Mouse (Mus musculus) hindbrain, embryonic 15.5 days (tissue): ENCODE data around the gene Trub1. TPM values are rescaled to one million over a fixed set of nuclear protein-coding genes. Genes with fewer than 3 reads are reported as not detected.

Source experiments
- ATAC-seq: fragments of 200-750 bp; cut with Nextera tagmentation; 2 replicates; pipeline ENCODE4 v1.8.0; 2017; ENCODE audit warnings: low read depth, moderate number of reproducible peaks, moderate TSS enrichment; ENCODE audit not compliant: low FRiP score
- H3K27ac ChIP-seq: fragments of 300-500 bp; sonication (generic); replicated peaks from 2 replicates; pipeline ENCODE4 v1.5.1; 2015; ENCODE audit warnings: mild to moderate bottlenecking, inconsistent platforms
- H3K27me3 ChIP-seq: fragments of 300-500 bp; sonication (generic); 2 replicates; pipeline ENCODE4 v1.6.1; 2015; ENCODE audit warnings: control low read depth, inconsistent platforms
- H3K36me3 ChIP-seq: fragments of 300-500 bp; sonication (generic); 2 replicates; pipeline ENCODE4 v1.6.1; 2015; ENCODE audit warnings: control low read depth, inconsistent platforms
- H3K4me1 ChIP-seq: fragments of 300-500 bp; sonication (generic); replicated peaks from 2 replicates; pipeline ENCODE4 v1.6.1; 2015; ENCODE audit warnings: control low read depth, inconsistent platforms
- H3K4me2 ChIP-seq: fragments of 300-500 bp; sonication (generic); 2 replicates; pipeline ENCODE4 v1.6.1; 2015; ENCODE audit warnings: moderate library complexity, mild to moderate bottlenecking, inconsistent platforms
- H3K4me3 ChIP-seq: fragments of 300-500 bp; sonication (generic); 2 replicates; pipeline ENCODE4 v1.5.1; 2015; ENCODE audit warnings: mild to moderate bottlenecking, inconsistent platforms
- H3K9ac ChIP-seq: fragments of 300-500 bp; sonication (generic); 2 replicates; pipeline ENCODE4 v1.6.1; 2015; ENCODE audit warnings: inconsistent platforms
- H3K9me3 ChIP-seq: fragments of 300-500 bp; sonication (generic); 2 replicates; pipeline ENCODE4 v1.6.1; 2016; ENCODE audit warnings: control low read depth, inconsistent platforms
- WGBS: fragments of 180-500 bp; shearing (Covaris S2); methylation state at CpG from one replicate; pipeline ENCODE4 v1.1.7; 2015; 5-methylcytosine and 5-hydroxymethylcytosine counted together
- polyA plus RNA-seq: library from polyadenylated mRNA; unstranded; fragments of >200 nt; fragmentation: Nextera tagmentation; extraction: Ambion mirVana; gene quantifications from 2 replicates; pipeline ENCODE4 v1.2.1, GENCODE M21; 2015

The Trub1 gene
- polyA plus RNA-seq, 1 experiment from 2014 or later: 12.2 TPM

GRCm38 (mm10) chr19:57537510-57538182 is 84.9 kb downstream of the Trub1 start:
- H3K36me3 ChIP-seq: no peaks in the 10 kb centered on the region
- H3K27me3 ChIP-seq: no peaks in the 10 kb centered on the region
- no peak overlapping the region for H3K27ac ChIP-seq
- H3K4me1 ChIP-seq: peaks cover 6% of the 10 kb centered on the region; the same call in 1 of the 2 replicates
- no peak for ATAC-seq
- no peak overlapping the region for H3K9ac ChIP-seq
- H3K4me2 ChIP-seq: no peak overlapping the region
- H3K9me3 ChIP-seq: no peaks in the 10 kb centered on the region
- WGBS: 60% methylated on average over 7 of the region's 7 CpGs
- no peak overlapping the region for H3K4me3 ChIP-seq

DNA sequence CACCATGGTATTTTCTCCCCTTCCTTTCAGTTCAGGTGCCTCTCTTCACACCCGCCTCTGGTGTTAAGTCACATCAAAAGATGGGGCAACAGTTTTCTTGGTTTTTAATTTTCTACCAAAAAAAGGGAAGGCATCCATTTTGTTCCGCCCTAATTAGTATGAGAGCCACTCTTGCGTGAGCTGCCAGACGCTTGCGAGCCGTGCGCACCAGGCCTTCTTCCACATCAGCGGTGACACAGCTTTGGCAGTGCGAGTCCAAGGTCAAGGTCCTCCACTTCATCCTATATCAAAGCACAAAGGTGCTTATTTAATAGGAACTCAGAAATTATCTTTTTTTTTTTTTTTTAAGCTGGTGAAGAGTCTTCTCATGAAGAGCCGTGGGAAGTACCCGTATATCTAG is 87.4 kb downstream of the Trub1 start:
- Histone ChIP-seq H3K4me3 (no peak overlapping the region), H3K9ac (no peak overlapping the region), H3K27ac (no peak overlapping the region), H3K4me1 (peaks cover 29% of the 10 kb centered on the region), H3K27me3 (no peaks in the 10 kb centered on the region), H3K9me3 (no peaks in the 10 kb centered on the region), H3K4me2 (no peak overlapping the region), H3K36me3 (no peaks in the 10 kb centered on the region)
- ATAC-seq: no peak
- 89% methylated on average over 11 of the region's 11 CpGs for WGBS

Other genes with a start within 250 kb of the Trub1 start
- 56.9 and 63.2 TPM in 2 replicates for gene Ablim1, start 138.0 kb upstream of the Trub1 start, polyA plus RNA-seq
- 12.1 and 12.7 TPM in 2 replicates for gene Fam160b1, start 92.2 kb upstream of the Trub1 start, polyA plus RNA-seq
- gene Atrnl1, start 158.1 kb downstream of the Trub1 start, polyA plus RNA-seq: 6.9 and 7.5 TPM in 2 replicates